Mouse (Mus musculus) MEL (cell line): ENCODE measurements around the gene Misp. TPM values are rescaled to one million over a fixed set of nuclear protein-coding genes. Genes with fewer than 3 reads are reported as not detected.
A peak's percentile ranks its signal among the peaks of the same experiment; 100 is the strongest.

Experiments
- DNase-seq: peaks from one replicate; pipeline ENCODE4 v3.0.0; 2011; ENCODE audit warnings: low read depth, low spot score
- H3K27ac ChIP-seq: 2 replicates; pipeline ENCODE4 v1.5.1; 2012; ENCODE audit warnings: low read depth, mild to moderate bottlenecking, control low read depth, low read length, moderate library complexity; ENCODE audit not compliant: control insufficient read depth
- H3K27me3 ChIP-seq, 2 experiments: fragments of 150-350 bp in 1 of 2; sonication (generic) in 1 of 2; 2 replicates each; pipeline ENCODE4 v1.6.1; 2012; ENCODE audit warnings: low read length in 2 of 2, mild to moderate bottlenecking in 2 of 2, improper control_type of control experiment in 1 of 2, moderate library complexity in 1 of 2; ENCODE audit not compliant: insufficient read depth in 2 of 2, control insufficient read depth in 1 of 2
- H3K36me3 ChIP-seq, 2 experiments: 2 replicates each; pipeline ENCODE4 v1.6.1; 2012 to 2014; ENCODE audit warnings: low read length in 2 of 2, improper control_type of control experiment in 1 of 2, inconsistent platforms in 1 of 2, mild to moderate bottlenecking in 1 of 2; ENCODE audit not compliant: insufficient read depth in 2 of 2, control insufficient read depth in 1 of 2
- H3K4me1 ChIP-seq, 2 experiments: fragments of 150-350 bp in 1 of 2; sonication (generic) in 1 of 2; 2 replicates each; pipeline ENCODE4 v1.6.1; 2012; ENCODE audit warnings: low read length in 2 of 2, improper control_type of control experiment in 1 of 2, mild to moderate bottlenecking in 1 of 2; ENCODE audit not compliant: insufficient read depth in 2 of 2, control insufficient read depth in 1 of 2
- H3K4me3 ChIP-seq, 2 experiments: fragments of 150-350 bp in 1 of 2; sonication (generic) in 1 of 2; 2 replicates each; pipeline ENCODE4 v1.5.1; 2012; ENCODE audit warnings: low read depth in 2 of 2, low read length in 2 of 2, mild to moderate bottlenecking in 2 of 2, moderate library complexity in 2 of 2, control low read depth in 1 of 2, improper control_type of control experiment in 1 of 2; ENCODE audit not compliant: control insufficient read depth in 1 of 2, insufficient read depth in 1 of 2
- H3K79me2 ChIP-seq: 2 replicates; pipeline ENCODE4 v1.6.1; 2012; ENCODE audit warnings: mild to moderate bottlenecking, low read length, moderate library complexity; ENCODE audit not compliant: control insufficient read depth, poor library complexity, insufficient read depth
- H3K9ac ChIP-seq: 2 replicates; pipeline ENCODE4 v1.6.1; 2012; ENCODE audit warnings: low read depth, mild to moderate bottlenecking, control low read depth, low read length, moderate library complexity; ENCODE audit not compliant: control insufficient read depth, poor library complexity, severe bottlenecking
- H3K9me3 ChIP-seq: fragments of 150-350 bp; sonication (generic); replicated peaks from 2 replicates; pipeline ENCODE4 v1.6.1; 2012; ENCODE audit warnings: mild to moderate bottlenecking, low read length, improper control_type of control experiment, moderate library complexity; ENCODE audit not compliant: insufficient read depth
- BHLHE40 ChIP-seq: IDR thresholded peaks from 2 replicates; pipeline ENCODE4 v1.6.1; 2012; ENCODE audit warnings: low read depth, mild to moderate bottlenecking, inconsistent platforms, low read length, improper control_type of control experiment, borderline replicate concordance
- CHD1 ChIP-seq: IDR thresholded peaks from 2 replicates; pipeline ENCODE4 v1.6.1; 2012; ENCODE audit warnings: low read depth, mild to moderate bottlenecking, inconsistent platforms, low read length, improper control_type of control experiment
- CHD2 ChIP-seq: IDR thresholded peaks from 2 replicates; pipeline ENCODE4 v1.6.1; 2011; ENCODE audit warnings: low read length, improper control_type of control experiment
- ELF1 ChIP-seq: IDR thresholded peaks from 2 replicates; pipeline ENCODE4 v1.6.1; 2014; ENCODE audit warnings: low read depth, mild to moderate bottlenecking, inconsistent platforms, low read length, improper control_type of control experiment, moderate library complexity
- EP300 ChIP-seq, 2 experiments: IDR thresholded peaks; 2 replicates each; pipeline ENCODE4 v1.6.1; 2011; ENCODE audit warnings: improper control_type of control experiment in 2 of 2, low read length in 2 of 2, low read depth in 1 of 2, mild to moderate bottlenecking in 1 of 2
- GATA1 ChIP-seq: IDR thresholded peaks from 2 replicates; pipeline ENCODE4 v1.6.1; 2011; ENCODE audit warnings: low read depth, low read length, improper control_type of control experiment
- HCFC1 ChIP-seq: IDR thresholded peaks from 2 replicates; pipeline ENCODE4 v1.6.1; 2012; ENCODE audit warnings: low read depth, mild to moderate bottlenecking, inconsistent platforms, low read length, improper control_type of control experiment, moderate library complexity
- KAT2A ChIP-seq: conservative IDR thresholded peaks from 2 replicates; pipeline ENCODE4 v1.6.1; 2012; ENCODE audit warnings: low read depth, low read length, improper control_type of control experiment, inconsistent platforms
- MAFK ChIP-seq: IDR thresholded peaks from 2 replicates; pipeline ENCODE4 v1.6.1; 2011; ENCODE audit warnings: low read depth, mild to moderate bottlenecking, low read length, improper control_type of control experiment, borderline replicate concordance
- MAX ChIP-seq: IDR thresholded peaks from 2 replicates; pipeline ENCODE4 v1.6.1; 2011; ENCODE audit warnings: low read length, improper control_type of control experiment
- MAZ ChIP-seq: IDR thresholded peaks from 2 replicates; pipeline ENCODE4 v1.6.1; 2012; ENCODE audit warnings: low read depth, mild to moderate bottlenecking, inconsistent platforms, low read length, improper control_type of control experiment
- MXI1 ChIP-seq: IDR thresholded peaks from 2 replicates; pipeline ENCODE4 v1.6.1; 2011; ENCODE audit warnings: mild to moderate bottlenecking, low read depth, low read length, improper control_type of control experiment
- MYB ChIP-seq: IDR thresholded peaks from 2 replicates; pipeline ENCODE4 v1.6.1; 2011; ENCODE audit warnings: mild to moderate bottlenecking, low read depth, low read length, improper control_type of control experiment
- POLR2AphosphoS5 ChIP-seq: IDR thresholded peaks from 2 replicates; pipeline ENCODE4 v1.6.1; 2012; ENCODE audit warnings: low read depth, borderline replicate concordance, mild to moderate bottlenecking, inconsistent platforms, low read length, moderate library complexity, mixed read lengths
- RAD21 ChIP-seq: IDR thresholded peaks from 2 replicates; pipeline ENCODE4 v1.6.1; 2011; ENCODE audit warnings: mild to moderate bottlenecking, low read depth, low read length, improper control_type of control experiment
- RCOR1 ChIP-seq: IDR thresholded peaks from 2 replicates; pipeline ENCODE4 v1.6.1; 2012; ENCODE audit warnings: low read depth, mild to moderate bottlenecking, inconsistent platforms, low read length, improper control_type of control experiment
- TAL1 ChIP-seq: IDR thresholded peaks from 2 replicates; pipeline ENCODE4 v1.6.1; 2012; ENCODE audit warnings: mild to moderate bottlenecking, inconsistent platforms, low read length, moderate library complexity, mixed read lengths
- USF1 ChIP-seq: IDR thresholded peaks from 2 replicates; pipeline ENCODE4 v1.6.1; 2014; ENCODE audit warnings: low read depth, mild to moderate bottlenecking, inconsistent platforms, low read length, improper control_type of control experiment, moderate library complexity
- ZMIZ1 ChIP-seq: IDR thresholded peaks from 2 replicates; pipeline ENCODE4 v1.6.1; 2012; ENCODE audit warnings: low read depth, mild to moderate bottlenecking, inconsistent platforms, low read length, improper control_type of control experiment, moderate library complexity
- polyA plus RNA-seq, 2 experiments: library from polyadenylated mRNA; stranded (reverse) in 1 of 2; unstranded in 1 of 2; fragments of >175 nt in 1 of 2; fragments of >200 nt in 1 of 2; gene quantifications; 2 replicates each; pipeline versions ENCODE4 v1.2.1 to v1.2.4; 2012; ENCODE audit warnings: low replicate concordance in 2 of 2, low read depth in 1 of 2; ENCODE audit not compliant: insufficient read length in 2 of 2, insufficient read depth in 1 of 2, missing spikeins in 1 of 2
- total RNA-seq: library from RNA; depleted of rRNA; stranded (reverse); fragments of 300-350 nt; gene quantifications from 2 replicates; pipeline ENCODE4 v1.2.3, GENCODE M21; 2012

Gene Misp
- total and polyA plus RNA-seq, 3 experiments: not detected

GRCm38 (mm10) chr10:79805636-79806035 is 15.2 kb upstream of the Misp start:
- Histone ChIP-seq H3K4me3 (no peak overlapping the region), H3K27ac (no peak overlapping the region), H3K79me2 (no peaks in the 10 kb centered on the region), H3K4me1 (peaks cover 5 to 13% of the 10 kb centered on the region in 2 experiments; a peak in 3 of 4 replicates), H3K27me3 (no peaks in the 10 kb centered on the region), H3K9ac (no peak overlapping the region), H3K36me3 (peaks cover 0 to 14% of the 10 kb centered on the region in 2 experiments; a peak in 2 of 4 replicates), H3K9me3 (no peaks in the 10 kb centered on the region)
- no peak for DNase-seq
- TF ChIP-seq MAX: no peak

DNA sequence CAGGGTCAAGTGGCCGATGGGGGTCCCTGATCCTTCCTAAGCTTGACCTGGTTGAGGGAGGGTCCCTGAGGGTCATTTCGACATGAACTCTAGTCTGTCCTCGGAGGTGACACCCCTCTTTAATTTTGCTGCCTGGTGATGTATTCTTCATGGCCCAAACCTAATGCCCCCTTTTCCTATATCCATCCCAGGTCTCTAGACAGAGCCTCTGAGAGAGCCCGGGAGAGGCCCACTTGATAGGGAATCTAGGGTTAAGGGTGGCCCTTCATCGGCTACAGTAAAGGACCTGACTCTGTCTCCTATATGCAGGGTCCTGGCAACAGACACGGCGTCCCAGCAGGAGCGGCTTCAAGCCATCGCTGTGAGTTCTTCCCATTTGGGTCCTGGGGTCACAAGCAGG is 14.5 kb upstream of the Misp start:
- H3K27me3 ChIP-seq: no peaks in the 10 kb centered on the region
- H3K9me3 ChIP-seq: no peaks in the 10 kb centered on the region
- no peak for DNase-seq
- peaks cover 0 to 14% of the 10 kb centered on the region in 2 experiments; a peak in 2 of 4 replicates for H3K36me3 ChIP-seq
- no peak for TF ChIP-seq ELF1
- no peak for TF ChIP-seq HCFC1
- no peak for TF ChIP-seq MYB
- no peak for TF ChIP-seq USF1
- no peak for TF ChIP-seq RAD21
- TF ChIP-seq MXI1: no peak
- no peak for TF ChIP-seq RCOR1
- TF ChIP-seq CHD2: no peak
- TF ChIP-seq KAT2A: no peak
- no peak for TF ChIP-seq ZMIZ1
- TF ChIP-seq GATA1: no peak
- TF ChIP-seq, all 39 proteins: peak for 0
- H3K27ac ChIP-seq: no peak overlapping the region
- no peak overlapping the region for H3K9ac ChIP-seq
- H3K79me2 ChIP-seq: no peaks in the 10 kb centered on the region
- H3K4me3 ChIP-seq: no peak overlapping the region
- peaks cover 5 to 13% of the 10 kb centered on the region in 2 experiments; a peak in 3 of 4 replicates for H3K4me1 ChIP-seq

DNA sequence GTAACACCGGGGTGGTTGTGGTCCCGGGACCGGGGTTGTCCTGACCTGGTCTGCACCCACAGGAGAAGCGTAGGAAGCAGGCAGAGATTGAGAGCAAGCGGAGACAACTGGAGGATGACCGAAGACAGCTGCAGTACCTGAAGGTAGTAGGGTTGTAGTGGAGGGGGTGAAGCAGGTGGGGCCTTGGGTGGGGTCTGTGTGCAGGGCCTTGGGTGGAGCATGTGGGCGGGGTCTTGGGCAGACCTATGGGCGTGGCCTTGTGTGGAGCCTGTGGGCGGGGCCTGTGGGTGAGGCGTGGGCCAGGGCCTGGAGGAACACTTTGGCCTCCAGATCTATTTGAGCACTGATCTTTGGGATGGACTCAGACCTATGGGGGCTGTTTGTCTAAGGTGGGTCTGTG is 13.8 kb upstream of the Misp start:
- H3K9me3 ChIP-seq: no peaks in the 10 kb centered on the region
- H3K27me3 ChIP-seq: no peaks in the 10 kb centered on the region
- H3K4me1 ChIP-seq: peaks cover 5 to 10% of the 10 kb centered on the region in 2 experiments; a peak in 3 of 4 replicates
- TF ChIP-seq ELF1 (no peak), MYB (no peak), EP300 (IDR thresholded peaks at IDR 0.05; ENCODE audit: low read depth in 1 of 2, low read length in 2 of 2) (no peak), CHD1 (no peak), HCFC1 (no peak), TAL1 (no peak), MAZ (no peak), GATA1 (no peak), MXI1 (no peak), POLR2AphosphoS5 (no peak), RCOR1 (no peak), BHLHE40 (no peak), CHD2 (no peak), MAFK (no peak), ZMIZ1 (no peak)
- H3K4me3 ChIP-seq: no peak overlapping the region
- DNase-seq: peak; percentile 37
- H3K27ac ChIP-seq: no peak overlapping the region
- no peak overlapping the region for H3K9ac ChIP-seq
- no peaks in the 10 kb centered on the region for H3K79me2 ChIP-seq
- peaks cover 0 to 11% of the 10 kb centered on the region in 2 experiments; a peak in 2 of 4 replicates for H3K36me3 ChIP-seq
